Mouse (Mus musculus) heart, postnatal 0 days (tissue): ENCODE measurements around the gene Cdkn2d.
"Not testable (repeated sequence)": the region's sequence is repeated elsewhere in the genome, so short reads cannot be mapped to it uniquely, and the experiment has no call there.

ENCODE experiments used
- CTCF ChIP-seq: IDR thresholded peaks from 2 replicates; pipeline ENCODE4 v1.5.1; 2016; ENCODE audit warnings: antibody characterized with exemption, control low read depth, low read depth
- EP300 ChIP-seq: IDR thresholded peaks from 2 replicates; pipeline ENCODE4 v1.6.1; 2016; ENCODE audit warnings: antibody characterized with exemption, low read depth

- TF ChIP-seq EP300, CTCF: not testable (repeated sequence)
These were observed 661 bp upstream of the Cdkn2d start for GRCm38 (mm10) chr9:21291868-21292267.
